In genomic region chr11:3292062-3292421, GRCm38 (mm10) we compare ENCODE assay signal across 8 mouse cellular contexts. TPM values are rescaled to one million over a fixed set of nuclear protein-coding genes. Genes with fewer than 3 reads are reported as not detected.
DNase-seq lines count a peak whose midpoint lies in the region; ATAC-seq and TF ChIP-seq lines count a peak whose summit lies in the region.

No protein-coding gene starts in this region.

- H3K4me1 ChIP-seq in bone marrow, adult 2 months (ENCODE audit: control insufficient read depth, insufficient read depth, low read length), result no peaks in the 10 kb centered on the region; the same call in 1 of the 2 replicates
- peaks cover 70% of the 10 kb centered on the region for H3K4me1 ChIP-seq in forebrain, embryonic 10.5 days
- H3K4me1 ChIP-seq in hindbrain, embryonic 10.5 days (replicated peaks), result peaks cover 65% of the 10 kb centered on the region
- H3K4me1 ChIP-seq in limb, embryonic 14.5 days (ENCODE audit: control insufficient read depth, insufficient read depth, low read length), result peaks cover 24% of the 10 kb centered on the region
- H3K4me1 ChIP-seq in midbrain, embryonic 15.5 days, result peaks cover 71% of the 10 kb centered on the region

- TF ChIP-seq CTCF in gastrocnemius, adult 2 months (IDR thresholded peaks at IDR 0.05), result no peak
- no peak for TF ChIP-seq CTCF in bone marrow, adult 2 months (IDR thresholded peaks at IDR 0.05; ENCODE audit: control insufficient read depth, insufficient read depth, low read length)

- peak overlapping the region; percentile 99 for H3K27ac ChIP-seq in gastrocnemius, adult 2 months
- peak overlapping the region; percentile 98 for H3K27ac ChIP-seq in bone marrow, adult 2 months (ENCODE audit: control insufficient read depth, insufficient read depth, low read depth, low read length, poor library complexity)
- peak overlapping the region; percentile 100 for H3K27ac ChIP-seq in forebrain, embryonic 10.5 days
- H3K27ac ChIP-seq in hindbrain, embryonic 10.5 days, result peak overlapping the region; percentile 100
- peak overlapping the region; percentile 79 for H3K27ac ChIP-seq in limb, embryonic 14.5 days (replicated peaks; ENCODE audit: low read depth, low read length)
- peak overlapping the region; percentile 99 for H3K27ac ChIP-seq in midbrain, embryonic 15.5 days

- intact Hi-C loops in gastrocnemius, adult 2 months (cut with DNase I), result loop anchor here (5.0 kb wide), 1 partner anchor 35 kb away; no protein-coding TSS in a partner anchor

- peak; percentile 37; the same call in 1 of the 2 replicates for TF ChIP-seq POLR2A in bone marrow, adult 2 months (IDR thresholded peaks at IDR 0.05; ENCODE audit: borderline replicate concordance, control insufficient read depth, low read depth, low read length)
- no peak for TF ChIP-seq POLR2A in limb, embryonic 14.5 days (IDR thresholded peaks at IDR 0.05; ENCODE audit: borderline replicate concordance, extremely low read depth, insufficient read depth, insufficient read length)

- peaks cover 56% of the 10 kb centered on the region for H3K36me3 ChIP-seq in forebrain, embryonic 10.5 days (replicated peaks)
- peaks cover 59% of the 10 kb centered on the region for H3K36me3 ChIP-seq in hindbrain, embryonic 10.5 days
- peaks cover 44% of the 10 kb centered on the region for H3K36me3 ChIP-seq in limb, embryonic 14.5 days (ENCODE audit: control insufficient read depth, insufficient read depth, low read length)
- H3K36me3 ChIP-seq in midbrain, embryonic 15.5 days (replicated peaks), result peaks cover 17% of the 10 kb centered on the region; the same call in 1 of the 2 replicates

- peak; percentile 52 for DNase-seq in gastrocnemius, adult 2 months
- DNase-seq in gastrocnemius, adult 8-10 months (ENCODE audit: low spot score in 2 of 2), result no peak
- peak; percentile 90 for DNase-seq in forebrain, embryonic 10.5 days (ENCODE audit: extremely low spot score, low spot score)
- peak; percentile 89 for DNase-seq in hindbrain, embryonic 10.5 days (ENCODE audit: low spot score)
- peak; percentile 64 for DNase-seq in limb, embryonic 14.5 days (ENCODE audit: low spot score)
- peak; percentile 68 to 76 for DNase-seq in thymus, adult 18-20 months

- 0 out of 2 replicates have a peak, but pooled peaks cover 6% of the 10 kb centered on the region for H3K9me3 ChIP-seq in forebrain, embryonic 10.5 days
- H3K9me3 ChIP-seq in hindbrain, embryonic 10.5 days, result 0 out of 2 replicates have a peak, but pooled peaks cover 3% of the 10 kb centered on the region
- H3K9me3 ChIP-seq in limb, embryonic 14.5 days (ENCODE audit: control insufficient read depth, low read length), result no peaks in the 10 kb centered on the region
- H3K9me3 ChIP-seq in midbrain, embryonic 15.5 days, result no peaks in the 10 kb centered on the region

- ATAC-seq in limb, embryonic 14.5 days (ENCODE audit: low FRiP score, low read depth), result no peak
- no peak for ATAC-seq in midbrain, embryonic 15.5 days (replicated peaks)

- H3K27me3 ChIP-seq in forebrain, embryonic 10.5 days (ENCODE audit: poor library complexity, severe bottlenecking), result no peaks in the 10 kb centered on the region
- H3K27me3 ChIP-seq in hindbrain, embryonic 10.5 days (ENCODE audit: insufficient read depth, poor library complexity, severe bottlenecking), result no peaks in the 10 kb centered on the region
- no peaks in the 10 kb centered on the region for H3K27me3 ChIP-seq in limb, embryonic 14.5 days (ENCODE audit: control insufficient read depth, insufficient read depth, low read length)
- H3K27me3 ChIP-seq in midbrain, embryonic 15.5 days (replicated peaks), result no peaks in the 10 kb centered on the region

- 1% methylated on average over 8 of the region's 8 CpGs for WGBS in bone marrow, adult 2 months
- 0% methylated on average over 8 of the region's 8 CpGs for WGBS in forebrain, embryonic 10.5 days
- 0% methylated on average over 8 of the region's 8 CpGs for WGBS in hindbrain, embryonic 10.5 days
- under 1% methylated on average over 8 of the region's 8 CpGs for WGBS in limb, embryonic 14.5 days
- 0% methylated on average over 8 of the region's 8 CpGs for WGBS in midbrain, embryonic 15.5 days

- H3K9ac ChIP-seq in limb, embryonic 14.5 days (ENCODE audit: low read depth, low read length, severe bottlenecking), result peak overlapping the region; percentile 96
- peak overlapping the region; percentile 55 for H3K9ac ChIP-seq in midbrain, embryonic 15.5 days

- H3K4me2 ChIP-seq in limb, embryonic 14.5 days (replicated peaks; ENCODE audit: low read depth, low read length, severe bottlenecking), result peak overlapping the region; percentile 99
- H3K4me2 ChIP-seq in midbrain, embryonic 15.5 days, result peak overlapping the region; percentile 85

- H3K4me3 ChIP-seq in gastrocnemius, adult 2 months, result peak overlapping the region; percentile 94
- peak overlapping the region; percentile 88 for H3K4me3 ChIP-seq in bone marrow, adult 2 months (replicated peaks; ENCODE audit: control insufficient read depth, low read depth, low read length)
- H3K4me3 ChIP-seq in forebrain, embryonic 10.5 days, result peak overlapping the region; percentile 95
- H3K4me3 ChIP-seq in hindbrain, embryonic 10.5 days, result peak overlapping the region; percentile 95
- peak overlapping the region; percentile 85 for H3K4me3 ChIP-seq in limb, embryonic 14.5 days (replicated peaks; ENCODE audit: low read length)
- peak overlapping the region; percentile 50 for H3K4me3 ChIP-seq in midbrain, embryonic 15.5 days

RNA-seq across cellular contexts. Expression of gene Patz1, which starts 3.4 kb away (rescaled TPM):
- total RNA-seq in gastrocnemius, adult 2 months (2021), result 10 to 100 TPM; 11.9 to 17.2 TPM
- total RNA-seq in gastrocnemius, adult 8-10 months (2022), result 10 to 100 TPM; 13.0 to 22.3 (median 19.2) TPM
- 33.6 and 53.9 TPM in 2 replicates for polyA plus RNA-seq in bone marrow, adult 2 months (2011; ENCODE audit: insufficient read depth, insufficient read length, low replicate concordance, missing spikeins)
- 96.7 and 111 TPM in 2 replicates for polyA plus RNA-seq in forebrain, embryonic 10.5 days (2016; fragmentation: Nextera tagmentation; extraction: Ambion mirVana)
- 106 and 116 TPM in 2 replicates for polyA plus RNA-seq in hindbrain, embryonic 10.5 days (2016; fragmentation: Nextera tagmentation; extraction: Ambion mirVana)
- polyA plus RNA-seq in limb, embryonic 14.5 days (2012; rRNA removed), result 52.0 and 60.2 TPM in 2 replicates
- polyA plus RNA-seq in limb, embryonic 14.5 days (2014; fragmentation: Nextera tagmentation; extraction: Ambion mirVana), result 40.8 and 44.2 TPM in 2 replicates
- 60.9 and 63.2 TPM in 2 replicates for polyA plus RNA-seq in midbrain, embryonic 15.5 days (2015; fragmentation: Nextera tagmentation; extraction: Ambion mirVana)

RNA-seq across cellular contexts. Expression of gene Drg1, which starts 25.8 kb away (rescaled TPM):
- total RNA-seq in gastrocnemius, adult 2 months (2021), result 10 to 100 TPM; 44.1 to 45.0 TPM
- total RNA-seq in gastrocnemius, adult 8-10 months (2022), result 10 to 100 TPM; 42.1 to 48.9 (median 44.3) TPM
- polyA plus RNA-seq in bone marrow, adult 2 months (2011; ENCODE audit: insufficient read depth, insufficient read length, low replicate concordance, missing spikeins), result 50.8 and 78.5 TPM in 2 replicates
- 335 and 338 TPM in 2 replicates for polyA plus RNA-seq in forebrain, embryonic 10.5 days (2016; fragmentation: Nextera tagmentation; extraction: Ambion mirVana)
- polyA plus RNA-seq in hindbrain, embryonic 10.5 days (2016; fragmentation: Nextera tagmentation; extraction: Ambion mirVana), result 317 and 322 TPM in 2 replicates
- polyA plus RNA-seq in limb, embryonic 14.5 days (2012; rRNA removed), result 59.7 and 73.8 TPM in 2 replicates
- 186 and 187 TPM in 2 replicates for polyA plus RNA-seq in limb, embryonic 14.5 days (2014; fragmentation: Nextera tagmentation; extraction: Ambion mirVana)
- 215 and 221 TPM in 2 replicates for polyA plus RNA-seq in midbrain, embryonic 15.5 days (2015; fragmentation: Nextera tagmentation; extraction: Ambion mirVana)

RNA-seq across cellular contexts. Expression of gene Pik3ip1, which starts 38.2 kb away (rescaled TPM):
- 10 to 100 TPM; 17.7 to 21.7 TPM for total RNA-seq in gastrocnemius, adult 2 months (2021)
- 10 to 100 TPM; 28.3 to 39.0 (median 36.6) TPM for total RNA-seq in gastrocnemius, adult 8-10 months (2022)
- polyA plus RNA-seq in bone marrow, adult 2 months (2011; ENCODE audit: insufficient read depth, insufficient read length, low replicate concordance, missing spikeins), result 11.6 and 29.7 TPM in 2 replicates
- 5.6 and 6.2 TPM in 2 replicates for polyA plus RNA-seq in forebrain, embryonic 10.5 days (2016; fragmentation: Nextera tagmentation; extraction: Ambion mirVana)
- polyA plus RNA-seq in hindbrain, embryonic 10.5 days (2016; fragmentation: Nextera tagmentation; extraction: Ambion mirVana), result 9.3 and 9.4 TPM in 2 replicates
- polyA plus RNA-seq in limb, embryonic 14.5 days (2012; rRNA removed), result 13.2 and 13.3 TPM in 2 replicates
- 13.6 and 15.5 TPM in 2 replicates for polyA plus RNA-seq in limb, embryonic 14.5 days (2014; fragmentation: Nextera tagmentation; extraction: Ambion mirVana)
- 26.5 and 26.6 TPM in 2 replicates for polyA plus RNA-seq in midbrain, embryonic 15.5 days (2015; fragmentation: Nextera tagmentation; extraction: Ambion mirVana)

Comparison
In these comparisons a context has a peak if more than half of its experiments do, and no peak if none do; other contexts are left out.
1. DNase-seq: peak in gastrocnemius, adult 2 months (single experiment), forebrain, embryonic 10.5 days (single experiment), hindbrain, embryonic 10.5 days (single experiment), limb, embryonic 14.5 days (single experiment) and thymus, adult 18-20 months (2 of 2); none in gastrocnemius, adult 8-10 months (0 of 2).
2. Peak in every context shown above with its lines, with median percentiles within 50 percentile points of each other: H3K27ac ChIP-seq and H3K4me3 ChIP-seq.